Mouse (Mus musculus): Measurements from ENCODE around the gene Camk2n1. TPM values are rescaled to one million over a fixed set of nuclear protein-coding genes. Genes with fewer than 3 reads are reported as not detected.
"Not testable (repeated sequence)": the region's sequence is repeated elsewhere in the genome, so short reads cannot be mapped to it uniquely, and the experiment has no call there.

The Camk2n1 gene
- polyA plus RNA-seq (2015; fragmentation: Nextera tagmentation; extraction: Ambion mirVana), result 1.6 and 1.9 TPM in 2 replicates

DNA sequence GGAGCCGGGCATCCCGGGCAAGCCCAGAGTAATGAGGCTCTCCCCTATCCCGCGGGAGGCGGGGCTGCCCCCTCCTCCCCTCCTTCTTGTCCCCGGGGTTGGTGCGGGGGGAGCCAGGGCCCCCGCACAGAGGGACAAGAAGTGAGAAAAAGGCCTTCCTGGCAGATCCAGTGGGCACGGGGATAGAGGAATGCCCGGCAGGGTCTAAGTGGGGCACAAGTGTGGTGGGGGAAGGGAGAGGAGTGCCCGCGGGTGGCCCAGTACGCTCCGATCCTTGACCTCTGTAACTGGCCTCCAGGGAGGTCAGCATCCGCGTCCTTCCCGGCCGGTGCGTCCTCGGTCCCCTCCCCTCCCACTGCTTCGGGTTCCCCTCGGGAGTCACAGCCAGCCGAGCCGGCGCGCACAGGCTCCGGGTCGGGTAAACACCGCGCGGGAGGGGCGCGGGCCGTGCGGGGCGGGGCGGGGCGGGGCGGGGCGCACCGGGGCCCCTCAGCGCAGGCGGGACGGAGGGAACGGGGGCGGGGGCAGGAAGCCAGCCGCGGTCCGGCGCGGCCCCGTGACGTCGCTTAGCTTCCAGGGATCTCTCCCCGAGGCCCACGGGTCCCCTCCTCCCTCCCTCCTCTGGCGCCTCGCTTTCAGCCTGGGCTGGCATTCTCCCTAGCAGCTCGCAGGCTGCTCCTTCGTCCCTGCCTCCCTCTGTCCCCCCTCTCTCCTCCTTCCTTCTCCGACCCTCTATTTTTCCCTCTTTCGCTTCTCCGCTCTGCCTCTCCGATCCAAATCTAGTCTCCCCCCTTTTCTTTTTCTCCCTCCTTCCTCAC lies at the start of gene Camk2n1:
TSS of gene Camk2n1 (plus strand) at position 562 of the 818 bp plus-strand sequence.
- Histone ChIP-seq H3K4me3 (peak within 1 kb of the TSS; percentile 77), H3K4me1 (peaks cover 30% of the 10 kb centered on the region), H3K9ac (peak within 1 kb of the TSS; percentile 83), H3K9me3 (no peaks in the 10 kb centered on the region), H3K4me2 (replicated peaks) (peak within 1 kb of the TSS; percentile 97), H3K36me3 (no peaks in the 10 kb centered on the region), H3K27ac (peak within 1 kb of the TSS; percentile 55; the same call in 1 of the 2 replicates), H3K27me3 (peaks cover 79% of the 10 kb centered on the region)
- 0% methylated on average over 26 of the region's 64 CpGs for WGBS
- peak; percentile 72 for ATAC-seq (ENCODE audit: low FRiP score, low read depth)

GRCm38 (mm10) chr4:138404806-138405205 lies 49.3 kb upstream of the Camk2n1 start:
- Histone ChIP-seq H3K27me3 (peaks cover 27% of the 10 kb centered on the region), H3K4me2 (replicated peaks) (no peak overlapping the region), H3K36me3 (no peaks in the 10 kb centered on the region), H3K4me3 (no peak overlapping the region), H3K9ac (no peak overlapping the region), H3K9me3 (no peaks in the 10 kb centered on the region), H3K27ac (no peak overlapping the region), H3K4me1 (no peaks in the 10 kb centered on the region)
- ATAC-seq (ENCODE audit: low FRiP score, low read depth), result no peak
- WGBS, result 5% methylated on average over 2 of the region's 2 CpGs

DNA sequence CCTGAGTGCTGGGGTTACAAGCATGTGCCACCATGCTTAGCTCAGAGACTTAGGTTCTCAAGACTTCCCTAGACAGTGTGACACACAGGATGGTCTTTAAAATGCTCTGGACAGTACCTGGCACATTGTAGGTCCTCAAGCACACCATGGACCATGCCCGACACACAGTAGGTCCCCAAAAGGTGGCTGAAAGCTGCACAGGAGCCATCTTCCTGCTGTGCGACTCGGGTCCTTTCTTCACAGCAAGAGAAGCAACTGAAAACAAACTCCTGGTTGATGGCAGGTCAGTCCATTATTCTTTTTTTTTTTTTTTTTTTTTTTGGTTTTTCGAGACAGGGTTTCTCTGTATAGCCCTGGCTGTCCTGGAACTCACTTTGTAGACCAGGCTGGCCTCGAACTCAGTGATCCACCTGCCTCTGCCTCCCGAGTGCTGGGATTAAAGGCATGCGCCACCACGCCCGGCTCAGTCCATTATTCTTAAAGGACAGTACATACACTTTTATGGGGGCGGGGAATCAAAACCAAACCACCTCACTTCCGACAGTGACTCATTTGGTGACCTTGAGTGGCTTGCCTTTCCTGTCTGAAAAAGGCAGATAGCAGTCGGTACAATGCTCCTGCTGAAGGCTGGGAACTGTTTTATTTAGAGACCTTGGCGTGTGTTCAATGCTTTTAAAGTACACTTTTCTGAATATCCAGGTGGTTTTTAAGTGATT lies 46.5 kb upstream of the Camk2n1 start:
- 77% methylated on average over 12 of the region's 13 CpGs for WGBS
- no peak for ATAC-seq (ENCODE audit: low FRiP score, low read depth)
- no peaks in the 10 kb centered on the region for H3K36me3 ChIP-seq
- H3K4me1 ChIP-seq, result no peaks in the 10 kb centered on the region
- H3K4me2 ChIP-seq (replicated peaks), result no peak overlapping the region
- H3K4me3 ChIP-seq, result no peak overlapping the region
- no peaks in the 10 kb centered on the region for H3K9me3 ChIP-seq
- H3K27ac ChIP-seq, result no peak overlapping the region
- H3K9ac ChIP-seq, result no peak overlapping the region
- H3K27me3 ChIP-seq, result peaks cover 38% of the 10 kb centered on the region

- Histone ChIP-seq H3K27me3 (peaks cover 65% of the 10 kb centered on the region), H3K9me3 (no peaks in the 10 kb centered on the region), H3K4me1 (no peaks in the 10 kb centered on the region), H3K36me3 (no peaks in the 10 kb centered on the region), H3K4me2 (replicated peaks) (no peak overlapping the region), H3K27ac (no peak overlapping the region), H3K9ac (no peak overlapping the region), H3K4me3 (no peak overlapping the region)
- ATAC-seq (ENCODE audit: low FRiP score, low read depth), result no peak
- 7% methylated on average over 5 of the region's 5 CpGs for WGBS
Observed at GRCm38 (mm10) chr4:138411011-138411410, 43.1 kb upstream of the Camk2n1 start.

DNA sequence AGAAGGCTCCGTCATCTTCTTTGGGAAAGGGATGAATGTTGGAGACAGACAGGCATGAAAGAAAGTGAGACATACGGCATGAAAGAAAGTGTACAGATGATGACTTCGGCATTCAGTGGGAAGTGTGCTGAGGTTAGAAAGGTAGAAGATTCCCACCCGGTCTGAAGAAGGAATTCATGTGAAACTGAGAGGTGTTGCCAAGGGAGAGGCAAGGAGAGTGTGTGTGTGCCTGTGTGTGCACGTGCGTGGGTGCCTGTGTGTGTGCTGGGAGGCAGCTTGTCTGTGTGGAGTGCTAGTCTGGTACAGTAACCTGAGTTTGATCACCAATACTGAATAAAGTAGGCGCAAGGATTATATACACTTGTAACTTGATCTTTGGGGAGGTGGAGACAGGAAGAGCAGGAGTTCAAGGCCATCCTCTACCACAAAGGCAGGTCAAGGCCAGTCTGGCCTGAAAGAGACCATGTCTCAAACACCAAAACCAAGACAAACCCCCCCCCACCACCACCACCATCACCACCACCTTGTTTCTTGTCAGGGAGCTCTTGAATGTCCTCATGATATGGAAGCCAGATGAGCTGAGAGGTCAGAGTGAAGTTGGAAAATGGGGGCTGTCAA lies 42.5 kb upstream of the Camk2n1 start:
- Histone ChIP-seq H3K9ac (no peak overlapping the region), H3K4me2 (replicated peaks) (no peak overlapping the region), H3K4me3 (no peak overlapping the region), H3K27me3 (peaks cover 71% of the 10 kb centered on the region), H3K4me1 (no peaks in the 10 kb centered on the region), H3K27ac (no peak overlapping the region), H3K9me3 (no peaks in the 10 kb centered on the region), H3K36me3 (no peaks in the 10 kb centered on the region)
- no peak for ATAC-seq (ENCODE audit: low FRiP score, low read depth)
- 53% methylated on average over 7 of the region's 7 CpGs for WGBS

GRCm38 (mm10) chr4:138414725-138415124 lies 39.4 kb upstream of the Camk2n1 start:
- Histone ChIP-seq H3K9me3 (no peaks in the 10 kb centered on the region), H3K4me2 (replicated peaks) (no peak overlapping the region), H3K9ac (no peak overlapping the region), H3K27ac (no peak overlapping the region), H3K4me3 (no peak overlapping the region), H3K36me3 (no peaks in the 10 kb centered on the region), H3K27me3 (peaks cover 75% of the 10 kb centered on the region), H3K4me1 (no peaks in the 10 kb centered on the region)
- no peak for ATAC-seq (ENCODE audit: low FRiP score, low read depth)
- 16% methylated on average over 6 of the region's 6 CpGs for WGBS

- no peak overlapping the region for H3K27ac ChIP-seq
- no peaks in the 10 kb centered on the region for H3K4me1 ChIP-seq
- no peak overlapping the region for H3K9ac ChIP-seq
- H3K27me3 ChIP-seq, result peaks cover 77% of the 10 kb centered on the region
- no peak overlapping the region for H3K4me3 ChIP-seq
- H3K4me2 ChIP-seq (replicated peaks), result no peak overlapping the region
- 76% methylated on average over 3 of the region's 3 CpGs for WGBS
- no peak for ATAC-seq (ENCODE audit: low FRiP score, low read depth)
- no peaks in the 10 kb centered on the region for H3K9me3 ChIP-seq
- no peaks in the 10 kb centered on the region for H3K36me3 ChIP-seq
Observed at GRCm38 (mm10) chr4:138415991-138416390, 38.1 kb upstream of the Camk2n1 start.

DNA sequence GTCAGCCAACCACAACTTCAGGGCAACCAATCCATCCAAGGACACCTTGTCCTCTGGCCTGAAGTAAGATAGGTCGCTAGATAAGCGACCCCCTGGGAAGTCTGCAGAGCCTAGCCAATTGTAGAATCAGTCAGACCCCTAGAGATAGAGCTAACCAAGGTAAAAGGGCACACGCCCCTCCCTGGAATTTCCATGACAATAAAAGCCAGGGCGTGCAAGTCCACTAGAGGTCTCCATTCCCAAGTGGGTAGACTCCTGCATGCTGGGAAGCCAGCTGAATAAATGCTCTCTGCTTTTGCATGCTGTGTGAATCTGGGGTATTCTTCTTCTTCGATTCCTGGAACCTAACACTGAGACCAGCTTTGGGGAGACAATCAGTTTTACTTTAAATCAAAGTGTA lies 37.7 kb upstream of the Camk2n1 start:
- H3K9ac ChIP-seq, result no peak overlapping the region
- peaks cover 77% of the 10 kb centered on the region for H3K27me3 ChIP-seq
- no peak overlapping the region for H3K4me2 ChIP-seq (replicated peaks)
- H3K4me3 ChIP-seq, result no peak overlapping the region
- no peaks in the 10 kb centered on the region for H3K4me1 ChIP-seq
- ATAC-seq (ENCODE audit: low FRiP score, low read depth), result no peak
- no peaks in the 10 kb centered on the region for H3K9me3 ChIP-seq
- no peaks in the 10 kb centered on the region for H3K36me3 ChIP-seq
- no peak overlapping the region for H3K27ac ChIP-seq
- 64% methylated on average over 5 of the region's 5 CpGs for WGBS

GRCm38 (mm10) chr4:138417882-138418281 lies 36.2 kb upstream of the Camk2n1 start:
- no peak overlapping the region for H3K4me2 ChIP-seq (replicated peaks)
- H3K9ac ChIP-seq, result no peak overlapping the region
- ATAC-seq (ENCODE audit: low FRiP score, low read depth), result no peak
- H3K27me3 ChIP-seq, result peaks cover 64% of the 10 kb centered on the region
- H3K4me3 ChIP-seq, result no peak overlapping the region
- no peaks in the 10 kb centered on the region for H3K4me1 ChIP-seq
- H3K9me3 ChIP-seq, result no peaks in the 10 kb centered on the region
- WGBS, result 81% methylated on average over 4 of the region's 4 CpGs
- no peaks in the 10 kb centered on the region for H3K36me3 ChIP-seq
- no peak overlapping the region for H3K27ac ChIP-seq

- Histone ChIP-seq H3K9me3 (no peaks in the 10 kb centered on the region), H3K27me3 (peaks cover 60% of the 10 kb centered on the region), H3K4me2 (replicated peaks) (no peak overlapping the region), H3K9ac (no peak overlapping the region), H3K36me3 (no peaks in the 10 kb centered on the region), H3K4me1 (no peaks in the 10 kb centered on the region), H3K4me3 (no peak overlapping the region), H3K27ac (no peak overlapping the region)
- ATAC-seq (ENCODE audit: low FRiP score, low read depth), result no peak
- 62% methylated on average over 11 of the region's 11 CpGs for WGBS
Observed at GRCm38 (mm10) chr4:138418340-138418957, 35.7 kb upstream of the Camk2n1 start.

- Histone ChIP-seq H3K36me3 (no peaks in the 10 kb centered on the region), H3K4me1 (no peaks in the 10 kb centered on the region), H3K9ac (no peak overlapping the region), H3K27ac (no peak overlapping the region), H3K4me2 (replicated peaks) (no peak overlapping the region), H3K9me3 (no peaks in the 10 kb centered on the region), H3K27me3 (peaks cover 20% of the 10 kb centered on the region), H3K4me3 (no peak overlapping the region)
- no peak for ATAC-seq (ENCODE audit: low FRiP score, low read depth)
- WGBS, result 81% methylated on average over 6 of the region's 6 CpGs
Observed at GRCm38 (mm10) chr4:138425028-138425427, 29.1 kb upstream of the Camk2n1 start.

GRCm38 (mm10) chr4:138425604-138426003 lies 28.5 kb upstream of the Camk2n1 start:
- H3K27me3 ChIP-seq, result peaks cover 16% of the 10 kb centered on the region

More at GRCm38 (mm10) chr4:138425604-138426003, 28.5 kb upstream of the Camk2n1 start:
- H3K4me2 ChIP-seq (replicated peaks); H3K27ac ChIP-seq; H3K9ac ChIP-seq; H3K9me3 ChIP-seq; H3K4me3 ChIP-seq; ATAC-seq (ENCODE audit: low FRiP score, low read depth); H3K4me1 ChIP-seq; H3K36me3 ChIP-seq: not testable (repeated sequence)
- 87% methylated on average over 14 of the region's 14 CpGs for WGBS

Data from limb, embryonic 13.5 days (tissue).